Mouse (Mus musculus) B cell, adult 2 months (primary cell): ENCODE data around the gene Gucy1a1.

Source experiments
- DNase-seq, 2 experiments: peaks; one replicate each; pipeline ENCODE4 v3.0.0; 2022

The Gucy1a1 gene

DNA sequence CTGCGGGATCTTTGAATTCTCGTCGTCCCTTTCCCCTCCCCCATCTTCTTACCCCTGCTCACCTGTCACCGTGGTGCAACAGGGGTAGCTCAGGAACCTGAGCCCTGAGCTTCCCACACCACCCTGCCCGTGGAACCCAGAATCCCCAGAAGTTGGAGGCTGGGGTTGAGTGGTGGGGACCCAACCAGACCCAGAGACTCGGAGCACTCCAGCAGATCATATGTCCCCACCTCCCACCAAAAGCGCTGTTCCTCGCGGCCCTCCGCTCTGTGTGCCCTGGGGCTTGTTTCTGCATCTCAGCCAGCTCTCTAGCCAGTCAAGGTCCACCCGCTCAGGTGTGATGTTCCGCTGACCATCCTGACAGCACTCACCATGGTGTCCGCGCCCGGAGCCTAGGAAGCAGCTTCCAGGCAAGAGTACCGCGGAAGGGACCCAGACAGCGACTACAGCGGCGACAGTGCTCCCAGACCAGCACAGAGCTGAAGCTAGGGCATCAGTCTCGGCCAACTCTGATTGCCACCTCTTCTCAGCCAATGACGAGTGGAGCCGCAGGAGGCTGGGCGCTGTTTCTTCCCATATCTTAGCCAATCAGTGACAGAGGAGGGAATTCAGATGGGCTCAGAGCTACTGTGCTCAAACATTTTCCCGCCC lies 71.3 kb downstream of the Gucy1a1 start, which contains the start of gene Gucy1b1:
TSS of gene Gucy1b1 (minus strand) at position 489 of the 651 bp plus-strand sequence.
- DNase-seq, result peak; percentile 8 to 12

DNA sequence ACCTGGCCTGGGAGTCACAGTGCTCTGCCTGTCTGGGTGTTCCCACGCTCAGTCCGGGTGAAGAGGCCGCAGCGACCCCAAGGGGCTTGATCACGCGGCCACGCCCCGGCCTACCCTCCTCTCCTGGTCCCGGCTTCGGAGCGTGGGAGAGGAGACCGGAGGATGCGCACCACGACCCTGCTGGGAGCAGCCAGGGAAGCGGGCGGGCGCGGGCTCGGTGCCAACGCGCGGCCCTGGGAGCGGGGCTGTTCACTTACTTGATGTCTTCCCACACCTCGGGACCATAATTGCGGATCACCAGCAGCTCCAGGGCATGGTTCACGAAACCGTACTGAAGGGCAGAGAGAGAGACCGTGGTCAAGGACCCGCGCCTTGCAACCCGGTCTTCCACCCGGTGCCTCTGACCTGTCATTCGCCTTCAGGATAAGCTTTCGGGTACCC lies 71.8 kb downstream of the Gucy1a1 start:
- peak; percentile 2 to 4 for DNase-seq

DNA sequence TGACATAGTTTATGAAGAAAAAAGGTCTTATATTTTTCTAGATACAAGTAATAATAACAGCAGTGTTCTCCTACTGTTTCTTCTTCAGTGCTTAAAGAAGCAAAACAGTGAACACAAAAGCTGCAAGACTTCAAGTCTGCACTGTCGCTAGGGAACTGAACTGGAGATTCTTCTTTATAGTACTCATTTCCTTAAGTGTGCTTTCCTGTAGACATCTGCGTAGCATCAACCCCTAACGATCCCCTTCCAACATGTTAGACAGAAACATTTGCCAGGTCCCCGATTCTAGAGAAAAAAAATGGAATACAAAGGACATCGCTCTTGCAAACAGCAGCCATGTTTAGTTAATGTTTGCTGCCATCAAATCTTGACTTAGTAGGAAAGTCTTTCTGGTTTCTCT lies 77.8 kb downstream of the Gucy1a1 start:
- no peak for DNase-seq

DNA sequence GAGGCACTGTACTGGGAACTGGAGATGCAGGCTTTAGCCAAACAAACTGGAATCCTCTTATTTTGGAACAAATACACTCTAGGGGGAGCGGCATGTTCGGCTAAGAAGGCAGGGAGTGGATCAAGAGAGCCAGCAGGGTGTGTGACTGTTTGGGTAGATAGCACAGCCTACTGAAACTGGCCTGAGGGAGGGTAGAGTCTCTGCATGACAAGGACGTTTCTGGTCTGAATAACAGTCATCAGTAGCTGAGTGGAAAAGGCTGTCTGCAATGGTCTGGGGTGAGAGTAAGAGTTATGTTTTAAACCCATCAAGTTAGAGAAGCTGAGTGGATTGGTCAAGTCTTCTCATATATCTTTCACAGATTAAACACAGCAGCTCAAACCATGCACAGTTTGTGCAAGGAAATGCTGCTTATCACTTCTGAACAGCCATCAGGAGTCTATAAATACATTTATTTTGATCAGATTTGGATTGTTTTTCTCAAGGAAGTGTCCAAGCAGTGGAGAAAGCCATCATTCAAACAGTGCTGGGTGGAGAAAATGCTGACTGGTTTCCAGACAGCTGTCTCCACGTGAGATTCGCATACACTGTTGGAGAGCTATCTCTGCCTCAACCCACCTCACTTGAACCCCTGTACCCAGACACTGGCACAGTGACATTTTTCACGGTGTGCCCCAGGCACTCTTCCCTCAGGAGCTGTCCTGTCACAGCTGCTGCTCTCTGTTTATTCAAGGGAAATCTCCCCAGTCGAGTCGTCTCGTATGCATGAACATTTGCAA lies 84.0 kb downstream of the Gucy1a1 start:
- DNase-seq, result no peak

DNA sequence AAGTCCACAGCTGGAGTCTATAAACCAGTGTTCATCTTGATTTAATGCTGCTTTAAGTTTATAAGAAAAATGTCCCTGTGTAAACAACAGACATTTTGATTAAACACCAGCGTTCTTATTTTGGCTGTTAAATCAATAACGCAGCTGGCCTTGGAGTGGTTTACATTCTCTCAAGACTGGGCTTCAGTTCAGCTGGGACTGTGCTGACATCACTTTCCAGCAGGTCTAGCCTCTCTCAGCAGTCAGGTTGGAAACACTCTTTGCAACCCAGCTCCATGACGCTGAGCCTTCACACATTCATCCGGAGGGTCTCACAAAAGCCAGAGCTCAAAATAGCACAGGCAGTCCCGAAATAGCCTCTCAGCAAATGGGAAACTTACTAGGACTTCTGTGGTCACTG lies 88.4 kb downstream of the Gucy1a1 start:
- no peak for DNase-seq

DNA sequence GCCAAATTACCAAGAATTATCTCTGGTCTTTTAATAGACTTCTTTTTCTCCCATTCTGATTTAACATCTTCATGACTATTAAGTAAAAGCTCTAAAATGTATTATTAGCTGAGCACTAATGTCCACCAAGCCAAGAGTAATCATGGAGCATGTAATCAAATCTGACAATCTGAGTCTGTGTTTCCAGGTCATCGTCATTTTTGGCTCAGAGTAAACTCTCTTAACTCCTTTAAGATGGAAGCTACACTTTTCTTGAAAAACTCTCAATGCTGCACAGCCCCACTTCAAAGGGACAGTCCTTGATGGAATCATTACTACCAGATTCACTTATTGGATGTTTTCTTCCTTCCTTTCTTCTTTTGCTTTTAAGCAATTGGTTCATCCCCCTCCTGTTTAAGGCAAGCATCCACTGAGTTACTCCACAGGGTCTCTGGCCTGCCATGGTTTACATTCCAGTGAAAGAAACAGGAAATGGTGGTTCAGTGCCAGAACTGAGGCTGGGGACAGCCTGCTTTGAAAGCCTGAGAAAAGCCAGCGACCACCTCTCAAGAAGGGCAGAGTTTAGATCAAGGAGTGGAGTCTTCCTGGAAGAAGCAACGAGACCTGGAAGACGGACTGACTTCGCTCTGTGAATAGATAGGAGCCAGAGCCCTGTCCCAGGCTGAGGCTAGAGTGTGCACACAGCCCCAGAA lies 91.2 kb downstream of the Gucy1a1 start:
- DNase-seq, result no peak

DNA sequence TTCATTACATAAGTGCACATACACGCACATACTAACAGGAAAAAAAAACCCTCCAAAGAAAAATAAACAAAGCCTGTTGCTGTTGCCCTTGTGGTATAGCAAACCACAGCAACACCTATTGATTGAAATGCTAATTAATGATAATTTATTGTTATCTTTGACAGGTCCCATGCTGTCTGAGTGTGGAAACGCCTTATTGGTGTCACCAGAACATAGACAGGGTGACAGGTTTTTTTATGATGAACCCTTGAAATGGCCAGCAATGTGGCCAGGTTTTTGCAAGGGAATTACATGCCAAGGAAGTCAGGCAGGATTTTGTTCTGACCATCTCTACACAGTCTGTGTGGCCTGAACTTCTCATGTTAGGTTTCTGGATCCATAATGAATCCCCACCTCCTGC lies 93.6 kb downstream of the Gucy1a1 start:
- DNase-seq, result no peak

DNA sequence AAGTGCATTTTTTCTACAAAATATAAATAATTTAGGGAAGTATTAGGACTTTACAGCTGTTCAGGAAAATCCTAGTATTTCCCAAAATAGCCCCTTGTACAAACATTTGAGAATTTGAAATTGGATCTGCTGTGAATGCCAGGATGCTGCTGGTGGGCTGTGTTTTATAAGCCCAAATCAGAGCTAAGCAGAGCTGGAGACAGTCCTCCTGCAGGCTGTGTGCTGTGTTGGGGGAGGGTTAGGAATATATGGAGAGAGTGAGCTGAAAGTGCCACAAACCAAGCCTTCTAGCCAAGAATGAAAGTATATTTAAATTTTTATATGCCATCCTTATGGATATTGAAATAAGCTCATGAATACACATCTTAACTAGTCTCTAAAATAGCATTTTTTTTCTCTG lies 94.1 kb downstream of the Gucy1a1 start:
- no peak for DNase-seq

DNA sequence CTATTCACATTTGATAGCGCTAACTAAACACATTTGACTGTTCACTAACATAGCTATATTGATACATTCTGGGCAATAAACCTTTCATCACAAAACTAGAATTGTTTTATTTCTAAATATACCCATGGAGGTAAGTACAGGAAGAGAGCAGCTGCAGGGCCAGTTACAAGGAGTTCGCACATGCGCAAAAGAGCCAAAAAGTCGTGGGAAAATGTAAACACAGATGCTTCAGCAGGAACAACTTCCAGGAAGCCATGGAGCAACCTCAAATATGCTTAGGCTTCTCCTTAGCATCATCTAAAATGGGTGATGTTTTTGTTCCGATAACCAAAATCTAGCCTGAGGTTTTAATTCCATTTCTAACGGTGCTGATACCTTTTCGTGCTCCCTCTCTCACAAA lies 96.9 kb downstream of the Gucy1a1 start:
- DNase-seq, result no peak

DNA sequence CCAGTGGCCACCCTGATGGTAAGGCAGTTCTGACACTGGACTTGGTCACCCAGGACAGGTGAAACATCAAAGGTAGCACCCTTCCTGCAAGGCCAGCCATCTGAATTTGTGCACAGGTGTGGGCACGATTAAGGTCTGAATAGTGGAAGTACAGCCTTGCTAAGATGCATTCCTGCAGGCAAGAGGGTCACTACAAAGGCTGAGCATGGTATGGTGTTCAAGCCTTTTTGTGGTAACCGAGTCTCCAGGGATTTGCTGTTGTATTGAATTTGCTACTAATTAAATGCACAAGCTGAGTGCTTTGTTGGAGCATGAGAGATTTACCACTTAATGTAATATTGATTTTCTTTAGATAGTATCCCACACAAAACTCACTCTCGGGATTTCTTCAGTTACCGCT lies 97.5 kb downstream of the Gucy1a1 start:
- DNase-seq, result no peak

DNA sequence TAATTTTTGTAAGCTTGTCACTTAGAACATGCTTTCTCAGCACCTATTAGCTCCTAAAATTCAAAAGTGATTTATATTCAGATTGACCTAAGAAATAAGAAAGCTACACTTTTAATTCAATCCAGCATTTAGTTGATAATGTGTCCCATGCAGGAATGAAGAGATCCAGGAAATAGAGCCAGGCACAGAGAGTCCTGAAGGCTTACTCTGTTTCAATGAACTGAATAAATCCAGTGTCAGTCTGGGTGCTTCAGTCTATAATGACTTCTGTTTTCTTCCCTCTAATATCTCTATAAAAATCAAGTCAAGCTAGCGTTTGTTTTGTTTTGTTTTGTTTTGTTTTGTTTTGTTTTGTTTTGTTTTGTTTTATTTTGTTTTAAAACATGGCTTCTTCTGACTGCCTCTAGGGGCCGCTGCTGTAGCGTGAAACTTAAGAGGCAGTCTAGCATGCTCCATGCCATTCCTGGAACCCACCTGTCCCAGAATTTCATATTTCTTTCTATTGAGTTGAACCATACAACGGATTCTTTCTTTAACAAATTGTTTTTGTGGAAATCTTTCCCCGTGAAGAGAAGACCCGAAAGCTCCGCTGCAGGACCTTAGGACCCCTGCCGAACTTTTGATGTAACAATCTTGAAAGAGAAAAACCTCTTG lies 98.4 kb downstream of the Gucy1a1 start:
- peak; percentile 20 to 23 for DNase-seq

DNA sequence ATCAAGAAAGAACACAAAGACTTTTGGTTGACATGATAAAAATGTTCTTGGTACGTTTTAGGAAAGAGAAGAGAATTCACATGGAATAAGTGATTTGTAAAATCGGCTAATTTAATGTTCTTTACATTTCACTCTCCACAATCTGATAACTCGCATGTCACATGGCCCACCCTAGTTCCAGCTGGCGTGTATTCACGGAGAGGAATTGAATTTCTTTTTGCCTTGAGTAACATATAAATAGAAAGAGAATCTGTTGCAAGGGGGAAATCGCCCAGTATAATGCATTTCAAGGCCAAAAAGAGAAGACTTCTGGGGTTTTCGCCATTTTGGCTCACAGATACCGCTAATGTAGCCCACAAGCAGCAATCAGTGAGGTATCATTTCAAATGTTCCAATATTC lies 99.5 kb downstream of the Gucy1a1 start:
- no peak for DNase-seq

DNA sequence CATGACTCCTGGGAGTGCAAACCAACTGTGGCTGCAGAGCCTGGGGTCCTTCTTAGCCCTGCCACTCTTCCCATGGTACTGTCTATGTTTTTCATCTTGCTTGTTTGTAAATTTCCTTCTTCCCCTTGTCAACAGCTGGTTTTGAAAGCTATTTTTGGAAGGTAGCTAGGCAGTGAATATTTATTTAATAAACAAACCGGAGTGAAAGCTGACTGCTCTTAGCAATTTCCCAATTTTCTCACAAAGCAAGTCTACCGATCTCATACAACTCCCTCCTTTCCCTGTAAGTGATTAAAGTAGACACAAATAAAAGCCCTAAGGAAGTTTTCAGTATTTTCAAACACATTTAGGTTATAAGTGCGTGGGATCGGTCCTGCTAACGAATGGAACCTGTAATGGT lies 100.7 kb downstream of the Gucy1a1 start:
- DNase-seq, result no peak

DNA sequence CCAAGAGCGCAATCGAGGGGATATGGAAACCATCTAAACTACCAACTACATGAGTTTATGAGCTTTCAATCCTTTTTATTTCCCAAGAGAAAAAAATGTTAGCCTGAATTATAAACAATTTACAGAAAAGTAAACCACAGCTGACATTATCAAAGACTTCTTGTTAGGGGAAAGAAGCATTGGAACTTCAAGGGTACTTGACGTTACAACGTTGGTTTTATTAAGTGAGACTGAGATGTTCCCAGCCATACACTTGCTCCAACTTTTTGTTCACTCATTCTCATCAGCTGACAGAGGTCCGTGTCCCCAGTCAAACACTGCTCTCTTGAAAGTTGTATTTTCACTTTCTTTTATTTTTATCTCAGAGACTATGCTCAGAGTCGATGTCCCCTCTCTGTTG lies 101.9 kb downstream of the Gucy1a1 start:
- DNase-seq, result no peak
